Mouse (Mus musculus) 3T3-L1 (cell line): Measurements from ENCODE around the gene Acat1.

Experiments
- DNase-seq: peaks from one replicate; pipeline ENCODE4 v3.0.0-alpha.2; 2015; ENCODE audit warnings: low read depth, low spot score

The Acat1 gene

DNA sequence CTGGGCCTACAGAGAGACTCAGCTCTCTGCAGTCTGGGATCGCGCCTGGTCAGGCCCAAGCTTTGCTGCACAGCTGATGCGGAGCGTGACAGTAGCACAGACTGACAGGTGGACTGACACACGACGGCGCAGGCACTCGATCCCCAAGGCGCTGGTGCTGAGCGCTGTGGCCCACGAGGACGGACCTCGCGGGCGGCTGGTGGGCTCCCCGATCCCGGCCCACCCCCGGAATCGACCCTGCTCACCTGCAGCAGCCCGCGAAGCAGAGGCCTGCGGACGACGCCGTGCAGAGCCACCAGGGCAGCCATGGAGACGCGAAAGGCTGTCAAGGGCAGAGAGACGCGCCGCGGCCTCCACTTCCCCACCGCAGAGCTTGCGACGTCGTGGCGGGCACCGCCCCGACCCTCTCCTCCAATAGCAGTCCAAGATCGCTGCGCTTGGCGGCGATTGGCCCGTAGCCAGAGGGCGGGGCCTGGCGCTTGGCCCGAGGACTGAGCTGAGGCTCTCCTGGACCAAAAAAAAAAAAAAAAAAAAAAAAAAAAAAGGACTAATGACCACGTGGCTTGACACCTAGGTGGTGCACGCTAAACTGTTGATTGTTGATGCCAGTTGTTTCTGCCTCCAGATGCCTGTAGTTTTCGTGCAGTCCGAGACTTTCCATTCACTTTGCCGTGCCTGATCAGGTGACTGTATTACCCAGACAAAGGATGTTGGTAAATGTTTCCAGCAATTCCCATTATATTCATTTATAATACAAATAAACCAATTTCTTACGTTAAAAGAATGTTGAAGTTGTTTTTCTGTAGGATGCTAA lies at the start of gene Acat1:
Gene Acat1 (minus strand): TSS at position 415 of the 814 bp plus-strand sequence.
- DNase-seq: peak; percentile 88

DNA sequence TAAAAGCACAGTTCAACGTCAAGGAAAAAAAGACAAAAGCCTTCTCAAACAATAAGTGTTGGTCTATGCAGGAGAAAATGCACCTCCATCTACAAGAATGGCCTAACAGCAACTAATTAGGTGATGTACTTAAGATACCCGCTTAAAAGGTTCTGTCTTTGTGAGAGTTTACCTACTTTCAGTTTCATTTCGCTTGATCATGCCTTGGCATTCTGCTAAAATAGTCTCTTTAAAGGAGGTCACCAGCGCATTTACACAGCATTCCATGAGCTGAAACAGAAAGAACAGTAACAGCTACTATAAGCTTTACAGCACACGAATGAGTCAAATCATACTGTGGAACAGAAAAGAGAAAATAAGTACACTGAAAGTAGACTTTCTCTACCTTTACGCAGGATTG lies 24.6 kb upstream of the Acat1 start:
- DNase-seq: no peak

DNA sequence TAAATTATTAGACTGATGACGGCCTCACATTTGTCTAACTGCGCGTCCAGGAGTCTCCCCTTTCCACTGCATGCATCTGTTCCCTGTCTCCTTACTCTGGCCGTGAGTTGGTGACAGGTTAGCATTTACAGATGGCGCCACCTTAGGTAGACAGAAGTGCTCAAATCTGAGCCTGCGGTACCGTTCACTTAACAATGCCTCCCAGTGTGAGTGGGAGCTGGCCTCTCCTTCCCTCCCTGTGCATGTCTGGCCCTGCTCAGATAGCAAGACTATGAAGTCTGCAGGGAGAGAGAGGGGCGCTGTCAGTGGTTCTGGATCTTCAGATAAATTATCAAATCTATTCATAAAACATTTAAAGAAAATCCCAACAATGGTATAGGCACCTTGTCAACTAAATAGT lies 5.1 kb upstream of the Acat1 start:
- no peak for DNase-seq

DNA sequence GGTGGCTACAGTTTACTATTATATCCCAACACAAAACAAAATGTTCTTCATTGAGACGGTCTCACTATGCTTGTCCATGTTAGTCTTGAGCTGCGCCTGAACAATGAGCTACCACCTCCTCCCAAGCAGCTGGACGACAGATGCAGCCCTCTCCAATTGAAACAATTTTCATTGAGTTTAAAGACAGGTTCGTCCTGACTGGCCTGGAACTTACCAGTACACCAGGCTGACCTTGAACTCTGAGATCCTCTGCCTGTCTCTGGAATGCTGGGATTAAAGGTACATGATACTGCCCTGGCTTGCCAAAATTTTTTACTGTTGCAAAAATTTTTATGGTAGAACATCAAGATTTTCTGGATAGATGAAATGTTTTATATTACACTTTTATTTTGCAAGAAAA lies 4.1 kb upstream of the Acat1 start:
- no peak for DNase-seq

DNA sequence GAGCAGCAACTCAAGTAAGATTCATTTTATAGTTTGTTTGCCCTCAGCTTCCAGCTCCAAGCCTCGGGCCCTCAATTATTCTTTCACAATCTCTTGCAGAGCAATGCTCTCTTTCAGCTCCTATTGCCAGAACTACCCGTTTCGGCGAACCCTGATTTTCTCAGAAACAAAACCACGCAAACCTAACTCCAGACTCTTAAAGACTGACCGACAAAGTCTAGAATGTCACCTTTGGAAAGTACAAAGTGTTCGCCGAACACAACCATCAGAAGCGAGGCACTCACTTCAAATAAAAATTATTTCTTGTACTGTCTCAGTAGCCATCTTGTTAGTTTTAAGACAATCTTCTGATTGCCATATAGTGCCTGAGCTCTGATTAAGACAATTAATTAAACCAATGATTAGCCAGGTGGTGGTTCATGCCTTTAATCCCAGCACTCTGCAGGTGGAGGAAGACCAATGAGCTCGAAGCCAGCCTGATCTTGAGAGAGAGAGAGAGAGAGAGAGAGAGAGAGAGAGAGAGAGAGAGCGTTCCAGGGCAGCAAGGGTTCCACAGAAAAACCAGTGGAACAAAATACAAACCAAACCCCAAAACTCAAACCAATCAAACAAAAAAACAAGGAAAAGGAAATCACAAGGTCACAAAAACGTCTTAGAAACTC lies 745 bp downstream of the Acat1 start:
- peak; percentile 35 for DNase-seq

DNA sequence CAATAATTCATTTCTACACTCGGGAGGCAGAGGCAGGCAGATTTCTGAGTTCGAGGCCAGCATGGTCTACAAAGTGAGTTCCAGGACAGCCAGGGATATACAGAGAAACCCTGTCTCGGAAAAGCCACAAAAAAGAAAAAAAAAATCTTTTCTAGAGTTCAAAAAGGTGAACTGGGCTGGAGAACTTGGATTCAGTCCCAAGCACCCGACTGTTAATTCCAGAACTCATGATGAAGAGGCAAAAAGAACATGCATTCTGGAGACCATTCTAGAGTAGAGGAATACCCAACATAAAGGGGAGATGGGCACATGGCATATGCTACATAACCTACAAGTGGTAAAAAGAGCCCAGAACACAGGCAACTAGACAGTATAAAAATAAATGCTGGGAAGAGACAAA lies 2.4 kb downstream of the Acat1 start:
- DNase-seq: no peak

DNA sequence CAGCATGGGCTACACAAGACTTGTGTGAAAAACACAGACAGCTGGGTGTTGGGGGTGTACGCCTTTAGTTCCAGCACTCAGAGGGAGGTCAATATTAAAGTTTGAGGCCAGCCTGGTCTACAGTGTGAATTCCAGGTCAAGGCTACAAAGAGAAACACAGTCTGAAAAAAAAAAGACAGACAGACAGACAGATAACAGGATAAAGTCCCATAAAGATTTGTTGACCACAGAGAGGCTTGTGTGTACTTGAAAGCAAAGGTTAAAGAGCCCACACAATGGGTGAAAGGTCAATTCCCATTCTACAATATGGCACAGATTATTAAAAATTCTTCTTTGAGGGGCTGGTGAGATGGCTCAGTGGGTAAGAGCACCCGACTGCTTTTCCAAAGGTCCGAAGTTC lies 3.0 kb downstream of the Acat1 start:
- DNase-seq: no peak

DNA sequence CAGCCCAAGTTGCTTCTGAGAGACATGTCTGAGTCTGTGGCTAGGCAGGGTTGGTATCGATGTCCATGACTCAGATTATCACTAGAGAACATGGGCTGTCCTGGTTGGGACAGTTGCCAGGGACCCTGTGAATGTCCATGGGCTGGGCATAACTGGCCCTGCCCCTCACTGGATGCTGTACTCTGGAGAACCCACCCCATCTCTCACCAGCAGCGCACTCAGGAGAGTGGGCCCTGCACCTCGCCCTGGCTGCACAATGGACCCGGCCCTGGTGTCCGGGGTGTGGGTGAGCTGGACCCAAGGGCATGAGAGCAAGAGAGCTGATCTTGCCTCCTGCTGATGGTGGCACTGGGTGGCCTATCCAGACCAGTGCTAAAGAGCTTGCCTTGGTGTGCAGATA lies 5.2 kb downstream of the Acat1 start:
- DNase-seq: no peak

DNA sequence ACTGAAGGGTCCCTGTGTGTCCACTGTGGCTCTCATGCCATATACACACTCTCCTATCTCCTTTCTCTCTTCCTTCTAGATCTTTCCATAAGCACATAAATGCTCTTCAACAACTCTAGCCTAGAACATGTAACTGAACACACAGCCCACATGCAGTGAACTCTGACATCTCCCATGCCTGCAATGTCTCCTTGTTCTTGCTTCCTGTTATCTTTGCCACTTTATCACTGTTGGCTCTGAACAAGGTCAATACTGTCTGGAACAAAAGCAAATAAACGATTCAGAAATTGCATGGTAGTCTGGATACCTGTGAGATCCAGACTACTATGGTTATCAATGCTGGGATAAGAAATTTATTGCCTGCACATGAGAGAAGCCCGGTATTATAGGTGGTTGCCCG lies 6.3 kb downstream of the Acat1 start:
- peak; percentile 11 for DNase-seq

DNA sequence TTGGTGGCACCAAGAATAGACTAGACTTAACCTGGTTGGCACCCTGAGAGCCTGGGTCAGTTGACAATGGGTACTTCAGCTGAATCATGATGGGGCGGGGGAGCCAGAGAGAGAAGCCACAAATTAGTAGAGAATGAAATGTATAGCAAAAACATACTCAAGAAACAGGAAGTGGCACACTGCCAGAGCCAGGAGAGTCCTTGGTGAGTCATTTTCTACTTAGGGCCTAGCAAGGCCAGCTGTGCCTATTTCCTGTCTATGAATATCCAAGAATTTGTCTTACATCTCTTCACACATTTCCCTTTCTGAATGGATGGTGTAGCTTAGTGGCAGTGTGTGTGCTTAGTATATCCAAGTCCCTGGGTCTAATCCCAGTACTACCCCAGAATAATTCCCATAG lies 6.8 kb downstream of the Acat1 start:
- peak; percentile 91 for DNase-seq

DNA sequence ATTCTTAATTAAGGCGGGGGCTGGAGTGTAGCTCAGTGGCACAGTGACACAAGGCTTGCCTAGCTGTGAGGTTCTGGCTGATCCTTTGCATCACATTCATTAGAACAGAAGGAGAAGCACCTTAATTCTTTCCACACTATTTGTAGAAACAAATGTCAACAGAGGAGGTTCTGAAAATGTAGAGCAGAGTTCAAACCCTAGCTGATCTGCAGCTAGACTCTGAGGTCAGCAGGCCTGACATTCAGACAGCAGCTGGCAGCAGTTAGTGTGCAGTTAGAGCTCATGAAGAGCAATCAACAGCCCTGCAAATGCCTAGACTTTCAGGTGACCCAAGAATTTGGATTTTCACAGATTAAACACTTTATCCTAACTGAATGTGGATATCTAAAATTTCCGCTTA lies 8.6 kb downstream of the Acat1 start:
- DNase-seq: no peak

DNA sequence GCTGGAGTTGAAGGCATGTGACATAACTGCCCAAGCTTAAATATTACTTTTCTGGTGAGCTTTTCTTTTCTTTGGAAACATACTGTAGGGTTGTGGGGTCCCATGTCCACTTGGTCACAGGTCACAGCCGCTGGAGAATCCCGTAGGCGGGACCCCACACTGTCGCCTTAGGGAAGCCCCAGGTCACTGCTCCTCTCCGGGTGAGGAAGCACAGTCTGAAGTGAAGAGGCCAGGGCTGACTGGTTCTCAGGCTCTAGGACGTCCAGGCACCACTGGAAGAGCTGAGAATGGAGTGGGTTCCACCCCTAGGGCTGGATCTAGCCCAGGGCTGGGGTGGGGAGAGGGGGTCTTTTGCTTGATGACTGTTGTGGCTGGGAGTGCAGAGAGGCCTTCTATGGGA lies 11.6 kb downstream of the Acat1 start:
- DNase-seq: no peak

DNA sequence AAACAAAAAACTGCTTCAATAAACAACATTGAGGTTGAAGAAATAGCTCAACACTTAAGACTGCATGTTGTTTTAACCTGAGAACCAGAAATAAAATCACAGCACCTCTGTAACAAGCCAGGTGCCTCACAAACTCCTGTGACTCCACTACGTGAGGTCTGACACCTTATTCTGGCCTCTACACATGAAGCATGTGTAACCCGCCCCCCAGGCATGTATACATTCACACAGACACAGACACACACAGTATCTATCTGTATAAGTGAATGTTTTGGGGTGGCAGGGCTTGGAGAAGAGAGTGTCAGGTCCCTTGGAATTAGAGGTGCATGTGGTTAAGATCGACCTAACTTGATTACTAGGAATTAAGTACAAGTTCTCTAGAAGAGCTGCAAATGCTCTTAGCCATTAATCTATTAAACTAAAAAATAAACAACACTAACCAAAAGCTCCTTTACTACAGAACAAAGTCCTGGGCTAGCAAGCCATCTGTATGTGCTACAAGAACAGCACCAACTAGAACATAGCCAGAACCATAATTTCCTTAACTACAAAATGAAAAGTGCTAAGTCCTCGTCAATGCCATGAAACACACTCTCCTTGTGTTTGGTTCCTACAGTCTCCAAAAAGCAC lies 13.1 kb downstream of the Acat1 start:
- DNase-seq: no peak

DNA sequence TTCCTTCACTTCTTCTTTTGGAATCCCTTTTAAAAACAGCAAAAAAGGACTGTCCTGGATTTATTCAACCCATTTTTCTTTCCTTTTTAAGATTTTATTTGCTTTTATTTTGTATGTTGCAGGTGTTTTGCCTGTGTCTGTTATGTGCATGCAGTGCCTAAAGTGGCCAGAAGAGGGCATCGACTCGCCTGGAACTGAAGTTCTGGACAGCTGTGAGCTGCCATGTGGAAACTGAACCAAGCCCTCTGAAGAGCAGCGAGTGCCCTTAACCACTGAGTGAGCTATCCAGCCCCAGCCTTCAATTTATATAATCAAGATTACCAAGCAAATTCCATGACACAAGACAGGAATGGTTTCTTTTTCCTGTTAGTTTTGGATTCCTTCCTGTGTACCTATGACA lies 15.4 kb downstream of the Acat1 start:
- peak; percentile 81 for DNase-seq

DNA sequence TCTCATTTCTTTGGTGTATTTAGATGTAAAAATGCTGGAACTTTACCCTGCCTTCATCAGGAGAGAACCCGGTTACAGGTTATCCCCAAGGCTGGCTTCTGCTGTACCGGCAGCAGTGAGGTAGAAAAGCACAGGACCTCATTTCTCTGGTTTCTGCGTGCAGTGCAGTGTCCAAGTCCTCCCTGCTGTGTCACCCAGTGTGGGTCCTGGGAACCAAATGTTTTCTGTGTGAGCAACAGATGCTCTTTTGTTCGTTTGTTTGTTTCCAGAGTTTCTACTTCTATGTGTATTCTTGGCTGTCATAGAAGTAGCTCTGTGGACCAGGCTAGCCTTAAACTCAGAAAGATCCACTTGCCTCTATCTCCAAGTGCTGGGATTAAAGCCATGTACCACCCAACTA lies 28.3 kb downstream of the Acat1 start:
- DNase-seq: no peak

DNA sequence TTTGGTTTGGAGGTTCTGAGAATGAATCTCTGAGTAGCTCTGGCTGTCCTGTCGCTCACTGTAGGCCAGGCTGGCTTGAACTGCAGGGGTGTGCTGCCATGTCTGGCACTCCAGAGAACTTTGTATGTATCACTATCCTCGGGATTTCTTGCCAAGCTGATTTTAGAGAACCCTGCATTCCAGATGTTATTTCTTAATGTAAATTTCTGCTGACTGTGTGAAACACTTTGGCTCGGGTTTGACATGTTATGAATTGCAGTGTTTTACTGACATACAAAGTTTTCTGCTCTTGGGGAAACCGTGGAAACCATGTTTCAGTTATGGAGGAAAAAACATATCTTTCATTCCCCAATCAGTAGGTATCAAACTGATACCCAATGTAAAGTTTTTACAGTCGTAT lies 34.5 kb downstream of the Acat1 start:
- no peak for DNase-seq

DNA sequence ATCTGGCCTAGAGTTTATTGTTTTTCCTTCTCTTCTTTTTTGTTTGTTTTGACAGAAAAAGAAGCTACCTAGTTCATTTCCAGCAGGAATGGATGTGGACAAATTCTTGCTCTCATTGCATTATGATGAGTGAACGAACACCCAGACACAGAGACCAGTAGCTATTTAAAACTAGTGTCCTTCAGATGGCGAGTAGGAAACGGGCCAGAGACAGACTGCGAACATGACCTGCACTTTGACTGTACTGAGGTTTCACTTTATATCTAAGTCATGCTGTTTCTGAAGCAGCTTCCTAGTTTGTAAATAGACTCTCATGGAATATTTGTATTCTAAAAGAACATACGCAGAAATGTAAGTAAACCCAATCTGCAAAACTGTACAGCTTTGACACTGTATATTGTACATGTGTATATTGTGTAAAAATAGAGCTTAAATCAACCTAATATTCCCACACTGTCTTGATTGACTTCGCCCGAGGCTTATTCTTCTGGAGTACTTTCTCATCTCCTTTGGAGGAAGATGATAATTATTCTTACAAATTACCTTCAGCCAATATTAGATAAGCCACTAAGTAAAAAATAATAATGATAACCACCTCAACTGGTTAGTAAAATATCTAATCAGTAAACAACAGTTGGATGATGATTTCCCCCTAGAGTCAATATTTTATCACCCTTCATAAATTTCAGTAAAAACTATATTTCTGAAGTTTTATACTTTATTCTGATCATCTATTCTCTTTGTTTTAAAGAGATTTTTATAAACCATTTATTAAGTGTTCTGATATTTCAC lies 37.5 kb downstream of the Acat1 start:
- no peak for DNase-seq

DNA sequence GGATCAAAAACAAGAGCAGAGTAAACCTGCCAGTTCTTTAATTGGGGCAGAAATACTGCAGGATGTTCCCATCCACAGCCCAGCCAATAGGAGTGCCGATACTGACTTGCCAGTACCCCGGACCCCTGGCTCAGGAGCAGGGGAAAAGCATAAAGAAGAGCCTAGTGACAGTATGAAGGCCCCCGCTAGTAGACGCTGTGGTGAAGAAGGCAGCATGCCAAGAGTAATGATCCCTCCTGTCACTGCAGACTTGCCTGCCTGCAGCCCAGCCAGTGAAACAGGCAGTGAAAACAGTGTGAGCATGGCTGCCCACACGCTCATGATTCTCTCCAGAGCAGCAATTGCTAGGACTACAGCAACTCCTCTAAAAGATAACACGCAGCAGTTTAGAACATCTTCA lies 39.5 kb downstream of the Acat1 start:
- no peak for DNase-seq

DNA sequence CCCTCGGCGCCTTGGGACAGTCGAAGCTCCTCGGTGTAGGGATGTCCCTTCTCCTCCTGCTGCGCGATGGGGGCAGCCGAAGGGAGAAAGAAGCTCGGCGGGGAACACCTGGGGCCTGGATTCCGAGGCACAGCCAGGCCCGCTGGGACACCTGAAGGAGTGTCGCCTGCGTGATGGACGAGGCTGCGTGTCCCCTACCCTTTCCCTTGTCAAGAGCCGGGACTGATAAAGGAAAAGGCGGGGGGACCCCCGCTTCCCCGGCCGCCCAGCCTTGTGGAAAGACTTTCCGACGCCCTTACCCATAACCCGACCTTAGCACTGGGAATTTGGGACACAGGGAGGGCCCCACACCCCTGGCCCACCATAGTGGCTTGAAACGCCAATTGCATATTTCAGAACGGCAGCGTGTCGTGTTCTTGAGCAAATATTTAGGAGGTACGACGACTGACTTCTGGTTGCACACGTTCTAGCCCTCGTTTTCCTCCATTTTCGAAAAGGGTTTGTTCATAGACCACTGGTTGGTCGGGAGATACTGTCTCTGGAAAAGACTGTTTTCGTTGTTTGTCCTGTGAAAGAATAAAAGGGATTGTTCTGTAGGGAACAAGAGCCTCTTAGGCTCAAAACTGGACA lies 72.7 kb downstream of the Acat1 start:
- no peak for DNase-seq

DNA sequence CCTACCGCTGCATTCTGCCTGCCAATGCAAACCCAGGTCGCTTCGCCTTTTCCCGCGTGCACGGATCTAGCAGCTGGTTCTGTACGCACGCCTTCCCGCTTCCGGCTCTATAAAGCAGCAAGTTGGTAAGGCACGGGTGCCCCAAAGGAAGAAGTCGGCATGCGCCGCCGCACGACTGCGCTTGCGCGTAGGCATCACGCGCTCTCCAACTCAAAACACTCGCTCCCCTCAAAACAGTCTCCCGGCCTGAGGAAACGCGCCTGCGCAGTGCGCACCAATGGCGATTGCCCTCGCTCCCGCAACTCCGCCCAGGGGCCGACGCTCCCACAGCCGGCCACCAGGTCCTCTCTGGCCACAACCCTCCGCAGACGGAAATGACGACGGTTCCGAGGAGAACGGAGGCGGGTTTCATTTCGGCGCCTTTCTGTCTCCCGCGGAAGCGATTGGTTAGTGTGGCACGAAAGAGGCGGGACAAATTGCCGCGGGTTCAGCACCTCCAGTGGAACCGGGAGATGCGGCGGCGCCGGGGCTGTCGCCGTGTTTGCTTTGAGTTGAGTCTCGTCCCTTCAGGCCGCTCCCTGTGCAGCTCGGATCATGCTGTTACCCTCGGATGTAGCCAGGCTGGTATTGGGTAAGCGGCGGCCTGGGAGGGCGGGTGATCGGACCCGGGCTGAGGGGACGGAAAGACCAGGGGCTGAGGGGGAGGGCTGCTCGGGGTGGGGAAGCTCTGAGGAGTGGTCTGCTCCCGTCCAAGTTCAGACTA lies 73.4 kb downstream of the Acat1 start, which contains the start of the genes Atm and Npat:
Gene Atm (minus strand): TSS at position 183 of the 763 bp plus-strand sequence.
Gene Npat (plus strand): TSS at position 490 of the 763 bp plus-strand sequence.
- DNase-seq: peak; percentile 99
